Mouse (Mus musculus): ENCODE measurements around the gene Adra2c. TPM values are rescaled to one million over a fixed set of nuclear protein-coding genes. Genes with fewer than 3 reads are reported as not detected.

The Adra2c gene
- polyA plus RNA-seq, 1 experiment from 2014 or later = 0.09 TPM

DNA sequence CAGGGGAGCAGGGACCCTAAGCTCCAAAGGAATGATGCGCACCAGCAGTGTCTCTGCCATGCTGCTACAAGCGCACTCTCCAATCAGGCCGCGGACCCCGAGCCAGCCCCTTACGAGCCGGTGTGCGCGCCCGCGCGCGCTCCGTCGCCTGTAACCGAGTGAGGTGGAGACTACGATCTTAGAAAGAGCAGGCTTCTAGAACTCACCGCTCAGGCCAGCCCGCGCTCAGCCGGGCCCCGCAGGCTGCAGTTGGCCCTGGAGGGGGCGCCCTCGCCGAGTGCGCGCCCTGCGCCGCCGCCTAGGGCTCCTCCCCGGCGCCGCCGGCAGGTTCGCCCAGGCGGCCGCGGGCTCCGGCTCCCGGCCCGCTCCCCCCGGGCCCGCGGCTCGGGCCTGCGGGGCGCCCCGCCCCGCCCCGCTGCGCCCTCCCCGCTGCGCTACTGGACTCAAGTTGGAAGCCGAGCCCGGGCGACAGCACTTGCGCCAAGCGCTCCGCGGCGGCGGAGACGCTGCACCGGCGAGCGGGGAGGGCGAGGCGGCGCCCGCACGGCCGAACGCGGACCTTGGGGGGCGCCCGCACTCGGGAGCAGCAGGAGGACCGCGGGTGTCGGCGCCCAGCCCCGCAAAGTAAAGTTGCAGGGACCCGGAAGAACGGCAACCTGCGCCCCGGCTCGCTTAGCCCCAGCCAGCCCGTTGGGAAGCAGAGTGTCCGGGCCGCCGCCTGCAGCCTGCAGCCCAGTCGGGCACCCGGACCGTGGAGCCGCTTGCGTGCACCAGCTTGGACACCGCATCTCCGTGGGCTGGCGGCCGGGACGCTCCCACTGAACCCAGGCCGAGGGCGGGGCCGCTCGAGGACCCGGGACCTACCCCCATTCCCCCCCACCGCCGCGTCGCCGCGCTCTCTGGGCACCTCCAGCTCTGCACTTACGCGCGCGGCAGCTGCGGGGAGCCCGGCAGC, 899 bp downstream of the Adra2c start:
- peak overlapping the region; percentile 40; the same call in 1 of the 2 replicates for H3K9ac ChIP-seq (replicated peaks)
- no peaks in the 10 kb centered on the region for H3K9me3 ChIP-seq
- H3K4me2 ChIP-seq = peak overlapping the region; percentile 92
- no peak overlapping the region for H3K27ac ChIP-seq
- no peaks in the 10 kb centered on the region for H3K36me3 ChIP-seq
- peak overlapping the region; percentile 52 for H3K4me3 ChIP-seq (replicated peaks)
- ATAC-seq (ENCODE audit: insufficient number of reproducible peaks, insufficient read depth, low FRiP score, low TSS enrichment, low read depth) = no peak
- H3K4me1 ChIP-seq (replicated peaks) = peaks cover 23% of the 10 kb centered on the region
- under 1% methylated on average over 110 of the region's 118 CpGs for WGBS
- H3K27me3 ChIP-seq = peaks cover 97% of the 10 kb centered on the region

DNA sequence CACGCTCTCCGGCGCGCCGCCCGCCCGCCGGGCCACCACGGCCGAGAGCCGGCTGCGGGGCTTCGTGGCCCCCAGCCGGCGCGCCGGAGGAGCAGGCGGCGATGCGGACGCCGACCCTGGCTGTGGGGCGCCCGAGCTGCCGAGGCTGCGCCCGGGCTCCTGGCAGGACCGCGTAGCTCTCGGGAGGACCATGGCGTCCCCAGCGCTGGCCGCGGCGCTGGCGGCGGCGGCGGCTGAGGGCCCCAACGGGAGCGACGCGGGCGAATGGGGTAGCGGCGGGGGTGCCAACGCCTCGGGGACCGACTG, 1.5 kb downstream of the Adra2c start:
- Histone ChIP-seq H3K4me2 (peak overlapping the region; percentile 92), H3K9me3 (no peaks in the 10 kb centered on the region), H3K27ac (no peak overlapping the region), H3K27me3 (peaks cover 100% of the 10 kb centered on the region), H3K9ac (replicated peaks) (0 out of 2 replicates have a peak overlapping the region, but pooled peaks have one; percentile 40), H3K36me3 (no peaks in the 10 kb centered on the region), H3K4me3 (replicated peaks) (peak overlapping the region; percentile 52), H3K4me1 (replicated peaks) (peaks cover 23% of the 10 kb centered on the region)
- ATAC-seq (ENCODE audit: insufficient number of reproducible peaks, insufficient read depth, low FRiP score, low TSS enrichment, low read depth) = no peak
- under 1% methylated on average over 47 of the region's 49 CpGs for WGBS

DNA sequence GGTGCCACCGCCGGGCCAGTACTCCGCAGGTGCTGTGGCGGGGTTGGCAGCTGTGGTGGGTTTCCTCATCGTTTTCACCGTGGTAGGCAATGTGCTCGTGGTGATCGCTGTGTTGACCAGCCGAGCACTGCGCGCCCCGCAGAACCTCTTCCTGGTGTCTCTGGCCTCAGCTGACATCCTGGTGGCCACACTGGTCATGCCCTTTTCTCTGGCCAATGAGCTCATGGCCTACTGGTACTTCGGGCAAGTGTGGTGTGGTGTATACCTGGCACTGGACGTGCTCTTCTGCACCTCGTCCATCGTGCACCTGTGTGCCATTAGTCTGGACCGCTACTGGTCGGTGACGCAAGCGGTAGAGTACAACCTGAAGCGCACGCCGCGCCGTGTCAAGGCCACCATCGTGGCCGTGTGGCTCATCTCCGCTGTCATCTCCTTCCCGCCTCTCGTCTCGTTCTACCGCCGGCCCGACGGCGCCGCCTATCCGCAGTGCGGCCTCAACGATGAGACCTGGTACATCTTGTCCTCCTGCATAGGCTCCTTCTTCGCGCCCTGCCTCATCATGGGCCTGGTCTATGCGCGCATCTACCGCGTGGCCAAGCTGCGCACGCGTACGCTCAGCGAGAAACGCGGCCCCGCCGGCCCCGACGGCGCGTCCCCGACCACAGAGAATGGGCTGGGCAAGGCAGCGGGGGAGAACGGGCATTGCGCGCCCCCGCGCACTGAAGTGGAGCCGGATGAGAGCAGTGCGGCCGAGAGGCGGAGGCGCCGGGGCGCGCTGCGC, 2.1 kb downstream of the Adra2c start:
- peaks cover 23% of the 10 kb centered on the region for H3K4me1 ChIP-seq (replicated peaks)
- 6% methylated on average over 75 of the region's 75 CpGs for WGBS
- peak overlapping the region; percentile 92 for H3K4me2 ChIP-seq
- no peaks in the 10 kb centered on the region for H3K9me3 ChIP-seq
- no peaks in the 10 kb centered on the region for H3K36me3 ChIP-seq
- H3K27ac ChIP-seq = no peak overlapping the region
- peaks cover 100% of the 10 kb centered on the region for H3K27me3 ChIP-seq
- no peak overlapping the region for H3K9ac ChIP-seq (replicated peaks)
- no peak for ATAC-seq (ENCODE audit: insufficient number of reproducible peaks, insufficient read depth, low FRiP score, low TSS enrichment, low read depth)
- peak overlapping the region; percentile 52 for H3K4me3 ChIP-seq (replicated peaks)

DNA sequence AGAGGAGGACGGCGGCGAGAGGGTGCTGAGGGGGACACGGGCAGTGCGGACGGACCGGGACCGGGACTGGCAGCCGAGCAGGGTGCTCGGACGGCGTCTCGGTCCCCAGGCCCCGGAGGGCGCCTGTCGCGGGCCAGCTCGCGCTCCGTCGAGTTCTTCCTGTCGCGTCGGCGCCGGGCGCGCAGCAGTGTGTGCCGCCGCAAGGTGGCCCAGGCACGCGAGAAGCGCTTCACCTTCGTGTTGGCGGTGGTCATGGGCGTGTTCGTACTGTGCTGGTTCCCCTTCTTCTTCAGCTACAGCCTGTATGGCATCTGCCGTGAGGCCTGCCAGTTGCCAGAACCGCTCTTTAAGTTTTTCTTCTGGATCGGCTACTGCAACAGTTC, 2.7 kb downstream of the Adra2c start:
- Histone ChIP-seq H3K4me1 (replicated peaks) (peaks cover 23% of the 10 kb centered on the region), H3K4me3 (replicated peaks) (peak overlapping the region; percentile 52), H3K9me3 (no peaks in the 10 kb centered on the region), H3K9ac (replicated peaks) (no peak overlapping the region), H3K36me3 (no peaks in the 10 kb centered on the region), H3K4me2 (peak overlapping the region; percentile 92), H3K27me3 (peaks cover 97% of the 10 kb centered on the region), H3K27ac (no peak overlapping the region)
- no peak for ATAC-seq (ENCODE audit: insufficient number of reproducible peaks, insufficient read depth, low FRiP score, low TSS enrichment, low read depth)
- 7% methylated on average over 40 of the region's 40 CpGs for WGBS

DNA sequence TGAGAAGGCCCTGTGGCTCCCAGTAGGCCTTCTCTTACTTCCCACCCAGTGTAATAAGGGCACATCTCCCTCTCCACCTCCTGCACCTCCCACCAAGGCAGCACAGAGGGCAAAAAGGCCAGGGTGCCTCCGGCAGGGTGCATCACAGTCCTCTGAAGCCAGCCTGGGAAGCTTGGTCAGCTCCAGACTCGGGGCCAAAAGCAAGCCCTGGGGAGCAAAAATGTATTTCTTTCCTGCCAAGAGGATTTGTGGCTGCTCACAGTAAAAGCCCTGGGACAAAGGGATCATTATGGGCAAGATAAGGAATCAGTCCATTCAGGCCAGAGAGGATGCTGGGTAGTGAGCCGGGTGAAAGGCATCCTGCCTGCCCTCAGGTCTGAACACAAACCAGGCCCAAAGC, 7.2 kb downstream of the Adra2c start:
- H3K4me1 ChIP-seq (replicated peaks) = 0 out of 2 replicates have a peak, but pooled peaks cover 6% of the 10 kb centered on the region
- no peaks in the 10 kb centered on the region for H3K36me3 ChIP-seq
- no peak overlapping the region for H3K9ac ChIP-seq (replicated peaks)
- H3K27ac ChIP-seq = no peak overlapping the region
- H3K4me2 ChIP-seq = no peak overlapping the region
- H3K9me3 ChIP-seq = no peaks in the 10 kb centered on the region
- ATAC-seq (ENCODE audit: insufficient number of reproducible peaks, insufficient read depth, low FRiP score, low TSS enrichment, low read depth) = no peak
- H3K4me3 ChIP-seq (replicated peaks) = no peak overlapping the region
- WGBS = 65% methylated on average over 3 of the region's 3 CpGs
- H3K27me3 ChIP-seq = peaks cover 69% of the 10 kb centered on the region

DNA sequence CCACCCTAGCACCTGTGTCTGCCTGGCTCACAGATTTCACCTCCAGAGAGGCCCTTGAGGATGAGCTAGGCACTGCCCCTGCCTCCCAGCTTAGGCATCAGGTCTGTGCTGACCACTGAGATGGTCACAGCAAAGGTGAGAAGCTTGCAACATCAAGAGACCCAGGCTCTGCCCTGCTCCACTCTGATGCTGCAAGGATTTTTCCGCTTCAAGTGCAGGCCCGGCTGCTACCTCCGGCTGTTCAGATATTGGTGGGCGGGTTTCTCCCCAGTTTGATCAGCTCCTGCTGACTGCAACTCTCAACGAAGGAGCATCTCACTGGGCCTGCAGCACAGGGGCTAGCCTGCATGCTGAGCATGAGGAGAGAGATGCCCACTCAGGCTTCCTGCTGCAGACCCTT, 8.1 kb downstream of the Adra2c start:
- no peak overlapping the region for H3K9ac ChIP-seq (replicated peaks)
- no peak for ATAC-seq (ENCODE audit: insufficient number of reproducible peaks, insufficient read depth, low FRiP score, low TSS enrichment, low read depth)
- no peaks in the 10 kb centered on the region for H3K4me1 ChIP-seq (replicated peaks)
- WGBS = 66% methylated on average over 5 of the region's 5 CpGs
- H3K4me3 ChIP-seq (replicated peaks) = no peak overlapping the region
- no peak overlapping the region for H3K27ac ChIP-seq
- peaks cover 61% of the 10 kb centered on the region for H3K27me3 ChIP-seq
- H3K4me2 ChIP-seq = no peak overlapping the region
- no peaks in the 10 kb centered on the region for H3K36me3 ChIP-seq
- H3K9me3 ChIP-seq = no peaks in the 10 kb centered on the region

DNA sequence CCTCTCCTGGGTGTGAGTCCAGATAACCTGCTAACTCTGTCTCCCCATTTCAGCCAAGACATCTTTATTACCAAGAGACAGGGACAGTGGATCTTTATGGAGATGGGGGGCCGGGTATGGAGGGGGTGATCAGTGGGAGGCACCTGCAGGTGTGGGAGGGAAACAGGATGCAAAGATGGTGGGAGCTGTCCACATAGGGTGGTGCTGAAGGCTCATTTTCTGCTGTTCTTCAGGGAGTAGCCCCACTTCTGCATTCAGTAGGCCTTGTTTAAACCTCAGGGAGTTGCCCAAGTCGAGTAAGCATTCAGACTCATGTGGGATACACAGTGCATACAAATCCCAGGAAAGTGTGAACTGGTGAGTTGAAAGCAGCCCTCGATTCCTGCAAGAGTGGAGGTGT, 21.5 kb downstream of the Adra2c start:
- Histone ChIP-seq H3K27ac (no peak overlapping the region), H3K4me3 (replicated peaks) (no peak overlapping the region), H3K36me3 (no peaks in the 10 kb centered on the region), H3K9me3 (no peaks in the 10 kb centered on the region), H3K4me1 (replicated peaks) (no peaks in the 10 kb centered on the region), H3K4me2 (no peak overlapping the region), H3K27me3 (peaks cover 17% of the 10 kb centered on the region; the same call in 1 of the 2 replicates), H3K9ac (replicated peaks) (no peak overlapping the region)
- ATAC-seq (ENCODE audit: insufficient number of reproducible peaks, insufficient read depth, low FRiP score, low TSS enrichment, low read depth) = no peak
- WGBS = 19% methylated on average over 3 of the region's 3 CpGs

DNA sequence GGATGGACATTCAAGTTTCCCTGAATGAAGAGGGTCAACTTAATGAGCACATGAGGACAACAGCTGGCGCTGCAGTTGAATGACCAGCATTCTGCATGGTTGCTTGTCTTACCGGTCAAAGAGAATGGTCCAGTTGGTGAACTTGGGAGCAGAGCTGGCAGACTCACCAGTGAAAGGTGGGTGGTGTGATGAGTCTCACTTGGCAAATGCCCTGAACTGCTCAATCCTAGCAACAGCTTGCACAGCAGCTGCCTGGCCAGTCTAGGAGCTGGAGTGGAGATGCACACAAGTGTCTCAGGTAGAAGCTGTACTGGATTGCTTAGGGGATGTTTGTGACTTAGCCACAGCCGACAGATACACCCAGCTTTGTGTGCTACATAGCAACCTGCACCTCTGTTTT, 26.1 kb downstream of the Adra2c start:
- H3K36me3 ChIP-seq = no peaks in the 10 kb centered on the region
- ATAC-seq (ENCODE audit: insufficient number of reproducible peaks, insufficient read depth, low FRiP score, low TSS enrichment, low read depth) = no peak
- H3K4me2 ChIP-seq = no peak overlapping the region
- no peaks in the 10 kb centered on the region for H3K9me3 ChIP-seq
- no peaks in the 10 kb centered on the region for H3K4me1 ChIP-seq (replicated peaks)
- H3K27ac ChIP-seq = no peak overlapping the region
- H3K4me3 ChIP-seq (replicated peaks) = no peak overlapping the region
- 82% methylated on average over 3 of the region's 3 CpGs for WGBS
- H3K9ac ChIP-seq (replicated peaks) = no peak overlapping the region
- H3K27me3 ChIP-seq = peaks cover 20% of the 10 kb centered on the region

DNA sequence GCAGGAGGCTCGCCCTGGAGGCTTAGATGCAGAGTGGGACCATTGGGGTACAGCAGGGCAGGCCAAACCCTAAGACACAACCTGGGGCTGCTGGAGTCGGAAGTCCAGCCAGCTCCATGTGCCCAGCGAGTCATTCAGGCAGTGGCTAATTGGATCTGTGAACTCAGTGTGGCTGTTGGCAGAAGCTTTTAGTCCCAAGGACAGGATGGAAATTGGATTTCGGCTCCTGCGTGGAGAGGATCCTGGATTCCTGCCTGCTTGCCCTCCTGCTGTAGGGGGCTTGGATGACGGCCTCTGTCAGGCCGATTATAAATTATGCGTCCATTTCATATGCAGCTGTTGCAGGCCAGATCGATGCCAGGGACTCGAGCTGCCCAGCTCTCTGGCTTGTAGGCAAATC, 27.2 kb downstream of the Adra2c start:
- ATAC-seq (ENCODE audit: insufficient number of reproducible peaks, insufficient read depth, low FRiP score, low TSS enrichment, low read depth) = no peak
- 78% methylated on average over 10 of the region's 10 CpGs for WGBS
- Histone ChIP-seq H3K9me3 (no peaks in the 10 kb centered on the region), H3K4me1 (replicated peaks) (no peaks in the 10 kb centered on the region), H3K27me3 (peaks cover 25% of the 10 kb centered on the region), H3K27ac (no peak overlapping the region), H3K9ac (replicated peaks) (no peak overlapping the region), H3K36me3 (no peaks in the 10 kb centered on the region), H3K4me2 (no peak overlapping the region), H3K4me3 (replicated peaks) (no peak overlapping the region)

DNA sequence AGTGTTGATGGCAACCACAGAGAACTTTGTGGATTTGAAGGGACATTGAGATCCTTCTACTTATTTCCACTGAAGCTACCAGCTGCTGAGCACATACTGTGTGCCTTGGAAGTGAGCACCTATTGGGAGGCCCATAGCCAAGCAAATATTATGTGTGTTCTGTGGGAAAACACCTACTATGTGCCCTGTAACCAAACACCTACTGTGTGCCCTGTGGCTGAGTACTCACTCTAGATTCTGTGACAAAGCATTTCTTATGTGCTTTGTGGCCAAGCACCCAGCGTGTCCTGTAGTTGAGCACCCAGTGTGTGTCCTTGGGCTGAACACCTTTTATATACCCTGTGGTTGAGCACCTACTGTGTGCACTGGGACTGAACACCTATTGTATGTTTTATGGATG, 28.6 kb downstream of the Adra2c start:
- H3K9me3 ChIP-seq = no peaks in the 10 kb centered on the region
- WGBS = 84% methylated on average over 1 of the region's 1 CpGs
- peaks cover 34% of the 10 kb centered on the region for H3K27me3 ChIP-seq

DNA sequence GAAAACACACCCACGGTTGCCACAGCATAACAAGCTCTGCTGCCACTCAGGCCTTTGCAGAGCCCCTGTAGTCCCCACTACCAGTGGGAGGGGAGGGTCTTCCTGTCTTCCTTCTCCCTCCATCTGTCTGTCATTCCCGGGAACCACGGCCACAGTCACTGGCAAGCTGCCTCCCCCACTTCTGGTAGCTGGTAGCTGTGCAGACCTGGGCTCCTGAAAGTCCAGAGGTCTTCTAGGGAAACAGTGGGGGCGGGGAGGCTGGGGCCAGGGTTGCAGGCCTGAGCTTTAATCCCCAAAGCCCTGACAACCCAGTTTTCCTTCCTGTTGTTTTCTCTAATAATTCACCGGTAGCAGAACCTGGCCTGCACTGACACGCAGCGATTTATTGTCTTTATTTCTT, 31.7 kb downstream of the Adra2c start:
- 58% methylated on average over 7 of the region's 7 CpGs for WGBS
- H3K27me3 ChIP-seq = peaks cover 58% of the 10 kb centered on the region
- H3K4me2 ChIP-seq = no peak overlapping the region
- H3K9me3 ChIP-seq = no peaks in the 10 kb centered on the region
- no peak overlapping the region for H3K4me3 ChIP-seq (replicated peaks)
- ATAC-seq (ENCODE audit: insufficient number of reproducible peaks, insufficient read depth, low FRiP score, low TSS enrichment, low read depth) = no peak
- no peak overlapping the region for H3K27ac ChIP-seq
- no peak overlapping the region for H3K9ac ChIP-seq (replicated peaks)
- H3K36me3 ChIP-seq = no peaks in the 10 kb centered on the region
- H3K4me1 ChIP-seq (replicated peaks) = peaks cover 8% of the 10 kb centered on the region; the same call in 1 of the 2 replicates

More for the DNA sequence above, 28.6 kb downstream of the Adra2c start:
- ATAC-seq (ENCODE audit: insufficient number of reproducible peaks, insufficient read depth, low FRiP score, low TSS enrichment, low read depth) = no peak
- no peaks in the 10 kb centered on the region for H3K4me1 ChIP-seq (replicated peaks)
- no peak overlapping the region for H3K9ac ChIP-seq (replicated peaks)
- H3K36me3 ChIP-seq = no peaks in the 10 kb centered on the region
- H3K4me2 ChIP-seq = no peak overlapping the region
- no peak overlapping the region for H3K27ac ChIP-seq
- H3K4me3 ChIP-seq (replicated peaks) = no peak overlapping the region

Measured in limb, embryonic 12.5 days (tissue).